Mouse (Mus musculus) kidney, adult 18-20 months (tissue): ENCODE measurements at regions not wholly inside any gene's neighbourhood (a gene's known extent, or its start where the extent isn't known, plus 50 kb on each side); places are given as distances from the start of the nearest gene placed in this dataset.

Source experiments
- DNase-seq: peaks from one replicate; pipeline ENCODE4 v3.0.0; 2021

GRCm38 (mm10) chr5:73881941-73882340, 186.3 kb downstream of the Usp46 start:
- peak; percentile 54 for DNase-seq

DNA sequence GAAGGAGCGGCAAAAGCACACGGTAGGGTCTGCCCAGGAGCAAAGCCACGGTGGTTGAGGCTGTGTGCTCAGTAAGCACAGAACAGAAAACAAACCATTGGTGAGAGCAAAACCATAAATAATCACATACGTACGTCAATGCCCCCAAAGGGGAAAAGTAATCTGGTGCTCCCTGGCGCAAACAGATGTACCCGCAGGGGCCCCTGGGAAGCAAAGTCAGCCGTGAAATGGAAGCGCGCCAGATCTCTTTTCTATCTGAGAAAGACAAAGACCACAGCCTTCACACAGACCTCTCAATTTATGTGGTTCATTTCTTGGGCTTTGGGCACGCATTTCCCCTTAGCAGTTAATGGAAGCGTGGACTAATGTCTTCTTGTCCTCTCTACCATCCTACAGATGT, 183.2 kb downstream of the Usp46 start:
- no peak for DNase-seq

GRCm38 (mm10) chr5:73885691-73886090, 182.5 kb downstream of the Usp46 start:
- DNase-seq: no peak

- DNase-seq: no peak
These were observed 180.8 kb downstream of the Usp46 start for GRCm38 (mm10) chr5:73887306-73887958.

DNA sequence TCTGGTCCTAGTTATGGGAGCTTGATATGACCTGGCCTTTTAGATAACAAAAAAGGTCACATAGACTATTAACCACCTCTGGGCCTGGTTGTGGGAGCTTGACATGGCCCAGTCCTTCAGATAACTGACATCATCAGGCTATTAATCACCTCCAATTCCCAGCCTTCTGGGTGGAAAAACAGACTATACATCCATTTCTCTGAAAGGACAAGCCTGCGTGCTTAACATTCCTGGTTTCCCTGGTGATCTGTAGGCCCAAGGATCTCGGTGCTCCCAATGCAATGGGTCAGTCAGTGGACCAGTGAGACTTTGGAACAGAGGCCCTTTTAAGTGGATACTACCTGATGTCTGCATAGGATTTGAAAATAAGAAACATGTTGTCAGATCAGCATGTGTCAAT, 179.8 kb downstream of the Usp46 start:
- no peak for DNase-seq

GRCm38 (mm10) chr5:73889342-73889741, 178.9 kb downstream of the Usp46 start:
- no peak for DNase-seq

DNA sequence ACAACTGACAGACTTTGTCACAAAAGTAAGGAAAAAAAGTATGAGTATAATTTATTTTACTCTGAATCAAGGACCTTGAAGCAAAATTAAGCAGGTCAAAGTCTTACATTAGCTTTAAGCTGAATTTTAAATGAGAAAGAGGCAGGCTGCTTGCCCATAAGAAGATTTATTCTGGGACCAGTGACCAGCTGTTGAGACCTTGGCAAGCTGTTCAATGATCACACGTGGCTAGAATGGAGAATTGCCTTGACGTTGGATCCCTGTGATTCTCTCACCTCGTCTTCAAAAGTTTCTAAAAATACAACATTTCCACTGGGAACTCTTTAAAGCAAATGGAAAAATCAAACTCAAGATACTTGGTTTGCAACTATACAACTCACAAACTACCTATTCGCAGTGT, 177.3 kb downstream of the Usp46 start:
- no peak for DNase-seq

- no peak for DNase-seq
These were observed 176.6 kb downstream of the Usp46 start for GRCm38 (mm10) chr5:73891606-73892005.

GRCm38 (mm10) chr5:73892440-73893225, 175.6 kb downstream of the Usp46 start:
- DNase-seq: no peak

DNA sequence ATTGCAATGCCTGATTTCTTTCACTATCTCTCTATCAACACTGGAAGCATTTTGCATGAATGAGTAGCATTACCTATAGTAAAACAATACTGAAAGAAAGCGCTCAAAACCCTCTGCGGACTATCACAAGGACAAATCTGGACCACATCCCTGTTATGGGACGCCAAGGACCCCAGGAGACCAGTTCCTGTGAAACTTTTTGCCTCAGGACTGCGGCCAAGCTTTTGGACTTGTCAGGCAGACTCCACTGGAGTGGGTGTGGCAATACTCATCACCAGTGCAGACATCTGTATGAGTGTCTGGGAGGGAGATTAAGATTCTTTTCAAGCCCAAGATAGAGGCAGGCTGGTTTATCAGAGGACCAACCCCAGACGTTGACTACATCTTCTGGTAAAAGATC, 173.0 kb downstream of the Usp46 start:
- DNase-seq: no peak

GRCm38 (mm10) chr5:73896785-73897184, 171.4 kb downstream of the Usp46 start:
- DNase-seq: no peak

GRCm38 (mm10) chr5:73901651-73902050, 166.6 kb downstream of the Usp46 start:
- DNase-seq: no peak

DNA sequence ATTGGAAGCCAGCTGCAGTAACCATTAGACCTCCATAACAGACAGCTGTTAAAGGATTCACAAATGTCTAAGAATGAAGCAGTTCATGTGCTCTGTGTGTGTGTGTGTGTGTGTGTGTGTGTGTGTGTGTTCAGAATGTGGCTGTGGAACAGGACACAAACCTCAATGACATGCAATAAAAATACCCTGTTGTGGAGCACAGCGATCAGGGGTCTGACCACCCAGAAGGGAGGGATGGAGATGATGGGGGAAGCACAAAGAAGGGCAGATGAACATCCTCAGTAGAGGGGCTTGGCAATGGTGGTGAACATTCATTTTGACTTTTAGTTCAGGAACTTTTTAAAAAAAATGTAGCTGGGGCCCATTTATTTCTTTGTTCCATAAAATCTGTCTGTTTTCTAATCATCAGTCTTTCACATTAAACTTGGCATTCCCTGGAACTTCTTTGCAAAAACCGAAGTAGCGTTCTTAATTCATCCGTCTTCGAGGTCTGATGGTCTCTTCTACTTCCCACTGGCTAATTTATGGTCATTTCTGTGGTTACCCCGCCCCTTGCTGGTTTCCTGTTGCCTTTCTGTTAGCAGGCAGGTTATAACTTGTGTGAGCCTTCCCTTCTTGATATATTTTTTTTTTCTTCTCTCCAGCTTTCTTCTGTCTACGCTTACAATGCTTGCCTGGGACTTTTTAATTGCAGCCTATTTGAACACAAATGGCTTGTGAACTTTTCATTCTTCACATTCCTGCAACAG, 165.6 kb downstream of the Usp46 start:
- DNase-seq: no peak

DNA sequence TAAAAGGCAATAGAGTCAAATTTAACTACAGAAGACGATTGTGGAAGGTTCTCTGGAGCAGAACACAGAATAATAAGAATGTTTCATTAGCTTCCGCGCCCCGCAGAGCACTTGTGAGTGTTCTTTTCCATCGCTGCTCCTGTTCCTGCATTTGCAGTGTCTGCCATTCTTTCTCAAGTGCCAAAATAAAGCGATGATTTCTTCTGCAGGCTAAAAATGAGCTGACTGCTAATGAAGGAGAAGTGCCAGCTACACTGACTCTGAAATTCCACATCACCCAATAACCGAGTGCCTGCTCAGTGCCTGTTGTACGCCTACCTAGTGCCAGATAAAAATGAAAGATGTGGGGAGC, 165.0 kb downstream of the Usp46 start:
- no peak for DNase-seq

- DNase-seq: no peak
These were observed 164.0 kb downstream of the Usp46 start for GRCm38 (mm10) chr5:73904146-73904811.

DNA sequence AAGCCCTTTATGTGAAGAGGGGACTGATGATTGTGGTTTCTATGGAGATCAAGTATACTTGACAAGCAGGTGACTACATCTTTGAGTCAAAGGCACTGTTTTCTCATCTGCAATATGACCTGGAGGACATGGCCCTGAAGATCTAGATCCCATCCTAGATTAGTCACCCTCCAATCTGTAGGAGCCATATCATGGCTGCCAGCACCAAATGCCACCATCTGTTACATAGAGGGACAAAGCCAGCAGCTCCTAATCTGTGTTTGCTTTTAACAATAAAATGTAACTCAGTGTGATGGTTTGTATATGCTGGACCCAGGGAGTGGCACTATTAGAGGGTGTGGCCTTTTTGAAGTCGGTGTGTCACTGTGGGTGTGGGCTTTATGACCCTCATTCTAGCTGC, 156.1 kb downstream of the Usp46 start:
- DNase-seq: no peak

DNA sequence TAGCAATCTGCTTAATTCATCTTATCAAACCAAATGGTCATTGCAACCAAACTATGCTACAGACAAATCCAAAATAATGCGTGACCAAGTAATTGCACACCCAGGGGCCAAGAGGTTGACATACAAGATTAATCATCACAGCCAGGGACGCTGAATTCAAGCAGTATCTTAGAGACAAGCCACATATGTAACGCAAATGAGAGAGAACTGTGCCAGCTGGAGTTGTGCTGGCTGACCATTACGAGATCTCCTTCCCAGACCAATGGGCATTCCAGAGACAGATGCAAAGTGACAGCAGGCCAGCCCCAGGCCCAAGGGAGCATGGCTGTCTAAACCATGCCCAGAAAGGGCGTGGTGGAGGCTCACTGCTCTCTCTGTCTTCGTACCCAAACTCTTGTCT, 155.1 kb downstream of the Usp46 start:
- DNase-seq: no peak

DNA sequence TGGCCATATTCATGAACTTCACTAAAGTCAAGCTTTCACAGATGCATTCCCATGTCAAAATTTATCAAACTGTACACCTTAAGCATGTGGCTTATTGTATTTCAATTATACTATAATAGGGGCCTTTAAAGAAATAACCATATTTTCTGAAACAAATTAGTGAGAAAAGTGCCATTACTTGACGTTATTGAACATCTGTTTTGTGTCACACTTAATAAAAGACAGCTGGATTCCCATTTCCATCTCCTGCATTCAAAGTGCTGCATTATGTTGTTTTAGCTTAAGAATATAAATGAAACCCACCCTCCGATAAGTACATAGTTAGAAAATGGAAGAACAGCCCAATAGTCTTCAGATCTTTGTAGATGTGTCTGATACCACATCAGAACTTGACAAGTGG, 150.2 kb downstream of the Usp46 start:
- DNase-seq: no peak

- peak; percentile 41 for DNase-seq
These were observed 148.3 kb downstream of the Usp46 start for GRCm38 (mm10) chr5:73919936-73920335.

- DNase-seq: no peak
These were observed 140.7 kb downstream of the Usp46 start for GRCm38 (mm10) chr5:73927534-73927933.

DNA sequence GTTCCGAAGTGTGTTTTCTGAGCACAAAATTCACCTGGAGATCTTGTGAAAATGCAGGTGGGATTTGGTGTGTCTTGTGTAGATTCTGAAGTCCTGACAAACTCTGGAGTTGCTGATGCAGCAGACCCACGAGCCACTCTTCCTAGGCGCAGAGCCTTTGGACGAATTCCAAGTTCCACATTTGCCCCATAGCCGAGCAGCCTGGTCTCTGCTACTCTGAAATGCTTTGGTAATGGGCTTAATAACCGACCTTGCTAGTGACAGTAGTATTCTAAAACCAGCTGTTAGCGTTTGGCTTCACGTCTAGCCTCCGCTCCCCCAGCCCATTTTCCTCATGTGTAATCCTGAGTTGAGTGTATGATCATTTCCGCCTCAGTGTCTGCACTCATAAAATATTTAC, 139.5 kb downstream of the Usp46 start:
- DNase-seq: no peak

DNA sequence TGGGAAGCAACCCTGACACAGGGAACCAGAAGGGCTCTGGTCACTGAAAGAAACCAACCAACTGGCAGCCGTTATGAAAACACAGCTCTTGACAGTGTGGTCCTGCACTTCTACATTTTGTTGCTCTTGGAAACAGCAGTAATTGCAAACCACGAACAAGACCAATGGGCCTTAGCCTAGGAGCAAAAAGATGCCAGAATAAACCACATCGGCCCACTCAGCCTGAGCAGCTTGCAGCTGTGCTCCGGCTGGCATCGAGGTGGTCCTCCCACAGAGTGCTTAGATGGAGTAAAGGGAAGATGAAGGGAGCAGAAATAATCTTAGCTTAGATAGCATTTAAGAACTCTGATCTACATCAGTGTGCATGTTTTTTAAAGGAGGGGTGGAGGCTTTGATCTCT, 138.0 kb downstream of the Usp46 start:
- DNase-seq: no peak

- peak; percentile 43 for DNase-seq
These were observed 130.4 kb downstream of the Usp46 start for GRCm38 (mm10) chr5:73937799-73938198.

GRCm38 (mm10) chr5:73938450-73938849, 129.8 kb downstream of the Usp46 start:
- no peak for DNase-seq
